Mouse (Mus musculus): ENCODE data around the gene Fam160a2. TPM values are rescaled to one million over a fixed set of nuclear protein-coding genes. Genes with fewer than 3 reads are reported as not detected.
A peak's percentile ranks its signal among the peaks of the same experiment; 100 is the strongest.

The Fam160a2 gene
- polyA plus RNA-seq (2016; fragmentation: Nextera tagmentation; extraction: Ambion mirVana) = 46.1 and 47.6 TPM in 2 replicates

GRCm38 (mm10) chr7:105399935-105400624 lies at the start of gene Fam160a2:
TSS of gene Fam160a2 (minus strand) at chr7:105400054.
- H3K27ac ChIP-seq = peak within 1 kb of the TSS; percentile 63

DNA sequence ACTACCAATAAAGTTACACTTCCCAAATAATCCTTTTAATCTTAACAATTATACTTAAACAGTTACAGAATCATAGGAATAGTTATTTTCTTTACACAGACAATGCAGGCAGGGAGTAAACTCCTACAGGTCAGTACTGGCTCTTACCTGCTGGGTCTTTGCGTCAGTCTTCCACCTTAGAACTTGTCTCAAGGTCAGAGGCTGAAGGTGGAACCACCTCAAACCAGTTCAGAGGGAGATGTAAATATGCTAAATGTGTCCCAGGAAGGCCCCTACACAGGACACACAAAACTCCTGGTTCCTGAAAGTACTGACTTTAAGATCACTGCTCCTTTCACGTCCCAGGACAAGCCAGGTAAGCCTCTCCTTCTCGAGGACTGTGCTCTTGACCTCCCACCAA lies 45.2 kb upstream of the Fam160a2 start:
- Histone ChIP-seq H3K27ac (no peak overlapping the region), H3K4me2 (replicated peaks) (no peak overlapping the region), H3K4me1 (no peaks in the 10 kb centered on the region), H3K27me3 (no peaks in the 10 kb centered on the region), H3K4me3 (no peak overlapping the region), H3K9me3 (no peaks in the 10 kb centered on the region), H3K9ac (no peak overlapping the region), H3K36me3 (no peaks in the 10 kb centered on the region)
- WGBS = 67% methylated on average over 3 of the region's 3 CpGs
- no peak for ATAC-seq (ENCODE audit: insufficient number of reproducible peaks, insufficient read depth, low FRiP score, low TSS enrichment)

More at GRCm38 (mm10) chr7:105399935-105400624, at the start of gene Fam160a2:
- 1% methylated on average over 54 of the region's 55 CpGs for WGBS
- H3K4me1 ChIP-seq = peaks cover 4% of the 10 kb centered on the region; the same call in 1 of the 2 replicates
- no peaks in the 10 kb centered on the region for H3K27me3 ChIP-seq
- peak within 1 kb of the TSS; percentile 90 for H3K9ac ChIP-seq
- peak; percentile 99 for ATAC-seq (ENCODE audit: insufficient number of reproducible peaks, insufficient read depth, low FRiP score, low TSS enrichment)
- 0 out of 2 replicates have a peak, but pooled peaks cover 7% of the 10 kb centered on the region for H3K36me3 ChIP-seq
- H3K4me3 ChIP-seq = peak within 1 kb of the TSS; percentile 92
- no peaks in the 10 kb centered on the region for H3K9me3 ChIP-seq
- H3K4me2 ChIP-seq (replicated peaks) = peak within 1 kb of the TSS; percentile 80

DNA sequence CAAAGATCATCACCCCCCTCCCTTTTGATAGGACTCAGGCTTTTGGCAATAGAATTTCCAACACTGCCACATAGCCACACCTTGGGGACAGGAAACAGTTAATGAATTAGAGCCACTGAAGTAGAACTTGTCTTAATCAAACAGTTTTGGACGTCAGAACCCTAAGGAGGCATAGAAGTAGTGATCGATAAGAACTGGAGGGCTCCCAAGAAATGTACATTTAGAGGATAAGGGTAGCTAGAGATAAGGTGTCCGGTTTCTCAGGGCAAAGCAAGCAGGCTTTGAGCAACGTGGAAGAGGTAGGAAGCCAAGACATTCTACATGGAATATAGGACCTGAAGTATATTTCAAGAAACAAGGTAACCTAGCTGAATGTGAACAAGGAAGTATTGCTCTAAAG lies 41.6 kb upstream of the Fam160a2 start:
- no peak for ATAC-seq (ENCODE audit: insufficient number of reproducible peaks, insufficient read depth, low FRiP score, low TSS enrichment)
- H3K4me1 ChIP-seq = no peaks in the 10 kb centered on the region
- H3K27me3 ChIP-seq = no peaks in the 10 kb centered on the region
- no peak overlapping the region for H3K4me3 ChIP-seq
- no peak overlapping the region for H3K4me2 ChIP-seq (replicated peaks)
- 66% methylated on average over 4 of the region's 4 CpGs for WGBS
- H3K27ac ChIP-seq = no peak overlapping the region
- no peaks in the 10 kb centered on the region for H3K36me3 ChIP-seq
- H3K9me3 ChIP-seq = no peaks in the 10 kb centered on the region
- H3K9ac ChIP-seq = no peak overlapping the region

GRCm38 (mm10) chr7:105437979-105438772 lies 38.3 kb upstream of the Fam160a2 start:
- Histone ChIP-seq H3K9me3 (no peaks in the 10 kb centered on the region), H3K4me1 (no peaks in the 10 kb centered on the region), H3K27ac (no peak overlapping the region), H3K27me3 (no peaks in the 10 kb centered on the region), H3K9ac (no peak overlapping the region), H3K36me3 (no peaks in the 10 kb centered on the region), H3K4me2 (replicated peaks) (no peak overlapping the region), H3K4me3 (no peak overlapping the region)
- WGBS = 58% methylated on average over 7 of the region's 7 CpGs
- no peak for ATAC-seq (ENCODE audit: insufficient number of reproducible peaks, insufficient read depth, low FRiP score, low TSS enrichment)

DNA sequence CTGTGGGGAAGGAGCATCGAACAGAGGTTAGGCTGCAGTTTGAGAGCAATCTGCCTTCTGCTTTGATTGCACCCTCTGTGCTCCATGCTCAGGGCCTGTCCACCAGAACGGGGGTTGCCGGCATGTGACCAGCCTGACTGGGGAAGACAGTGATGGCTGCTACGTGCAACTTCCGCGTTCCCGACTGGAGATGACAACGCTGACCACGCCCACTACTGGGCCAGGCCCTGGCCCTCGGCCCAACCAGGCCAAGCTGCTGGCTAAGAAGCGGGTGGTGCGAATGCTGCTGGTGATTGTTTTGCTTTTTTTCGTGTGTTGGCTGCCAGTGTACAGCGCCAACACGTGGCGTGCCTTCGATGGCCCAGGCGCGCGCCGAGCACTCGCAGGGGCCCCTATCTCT lies 34.9 kb upstream of the Fam160a2 start:
- 0 out of 2 replicates have a peak, but pooled peaks cover 2% of the 10 kb centered on the region for H3K27me3 ChIP-seq
- H3K9ac ChIP-seq = no peak overlapping the region
- no peaks in the 10 kb centered on the region for H3K36me3 ChIP-seq
- no peak overlapping the region for H3K27ac ChIP-seq
- no peak overlapping the region for H3K4me3 ChIP-seq
- H3K9me3 ChIP-seq = no peaks in the 10 kb centered on the region
- no peak overlapping the region for H3K4me2 ChIP-seq (replicated peaks)
- H3K4me1 ChIP-seq = no peaks in the 10 kb centered on the region
- no peak for ATAC-seq (ENCODE audit: insufficient number of reproducible peaks, insufficient read depth, low FRiP score, low TSS enrichment)
- 87% methylated on average over 22 of the region's 22 CpGs for WGBS

- Histone ChIP-seq H3K27ac (no peak overlapping the region), H3K36me3 (no peaks in the 10 kb centered on the region), H3K9me3 (no peaks in the 10 kb centered on the region), H3K27me3 (0 out of 2 replicates have a peak, but pooled peaks cover 4% of the 10 kb centered on the region), H3K4me1 (no peaks in the 10 kb centered on the region), H3K9ac (no peak overlapping the region), H3K4me3 (no peak overlapping the region), H3K4me2 (replicated peaks) (no peak overlapping the region)
- no peak for ATAC-seq (ENCODE audit: insufficient number of reproducible peaks, insufficient read depth, low FRiP score, low TSS enrichment)
- 86% methylated on average over 17 of the region's 17 CpGs for WGBS
These were observed 34.0 kb upstream of the Fam160a2 start for GRCm38 (mm10) chr7:105433859-105434258.

DNA sequence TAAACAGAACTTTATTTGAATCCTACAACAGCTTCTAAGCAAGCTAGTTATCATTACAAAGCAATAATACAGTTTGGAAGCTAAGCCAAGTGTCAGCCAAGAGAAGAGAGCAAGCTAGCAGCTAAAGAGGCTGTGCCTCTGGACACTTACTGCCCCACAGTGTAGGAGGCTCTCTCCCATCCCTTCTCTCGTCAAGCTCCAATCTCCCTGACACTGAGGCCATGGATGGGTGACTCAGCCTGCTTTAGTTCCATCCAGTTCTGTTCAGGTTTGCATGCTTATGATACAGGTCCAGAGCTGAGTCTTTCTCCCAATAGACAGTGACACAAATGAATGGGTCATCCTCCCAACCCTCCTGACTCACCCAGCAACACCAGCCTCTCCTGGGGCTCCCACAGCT lies 32.2 kb upstream of the Fam160a2 start:
- H3K4me2 ChIP-seq (replicated peaks) = no peak overlapping the region
- H3K27me3 ChIP-seq = peaks cover 13% of the 10 kb centered on the region
- no peaks in the 10 kb centered on the region for H3K9me3 ChIP-seq
- H3K36me3 ChIP-seq = no peaks in the 10 kb centered on the region
- H3K9ac ChIP-seq = no peak overlapping the region
- no peak for ATAC-seq (ENCODE audit: insufficient number of reproducible peaks, insufficient read depth, low FRiP score, low TSS enrichment)
- 23% methylated on average over 1 of the region's 1 CpGs for WGBS
- no peak overlapping the region for H3K4me3 ChIP-seq
- H3K4me1 ChIP-seq = no peaks in the 10 kb centered on the region
- no peak overlapping the region for H3K27ac ChIP-seq

GRCm38 (mm10) chr7:105426051-105426450 lies 26.2 kb upstream of the Fam160a2 start:
- Histone ChIP-seq H3K4me2 (replicated peaks) (peak overlapping the region; percentile 70), H3K36me3 (no peaks in the 10 kb centered on the region), H3K27me3 (peaks cover 50% of the 10 kb centered on the region), H3K9me3 (no peaks in the 10 kb centered on the region), H3K4me3 (peak overlapping the region; percentile 42), H3K9ac (peak overlapping the region; percentile 31; the same call in 1 of the 2 replicates), H3K27ac (no peak overlapping the region), H3K4me1 (no peaks in the 10 kb centered on the region)
- 4% methylated on average over 11 of the region's 11 CpGs for WGBS
- peak; percentile 36; the same call in 1 of the 2 replicates for ATAC-seq (ENCODE audit: insufficient number of reproducible peaks, insufficient read depth, low FRiP score, low TSS enrichment)

DNA sequence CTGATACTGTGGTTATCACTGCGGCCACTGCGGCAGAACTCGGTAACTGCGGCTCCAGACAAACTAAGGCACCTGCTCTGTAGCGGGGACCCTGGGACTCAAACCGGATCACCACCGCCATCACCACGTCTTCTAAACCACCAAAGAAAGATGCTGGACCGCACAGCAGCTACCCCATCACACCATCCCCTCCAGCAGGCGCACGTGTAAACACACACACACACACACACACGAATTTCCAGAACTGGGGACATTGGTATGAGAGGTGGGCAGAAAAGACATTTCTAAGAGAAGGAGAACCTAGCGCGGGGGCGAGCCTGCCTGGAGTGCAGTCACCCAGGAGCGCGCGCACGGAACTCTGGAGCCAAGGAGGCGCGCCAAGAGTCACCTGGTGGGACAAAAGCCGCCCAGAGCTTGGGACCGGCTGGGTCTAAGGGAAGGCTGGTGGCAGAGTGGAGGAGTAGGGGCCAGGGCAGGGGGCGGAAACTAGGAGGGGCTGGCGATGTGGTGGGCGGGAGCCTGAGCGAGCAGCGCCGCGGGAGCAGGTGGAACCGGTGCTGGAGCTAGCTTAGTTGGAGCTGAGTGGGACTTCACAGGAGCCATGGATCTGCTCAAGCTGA lies 25.7 kb upstream of the Fam160a2 start, which contains the start of gene Cckbr:
TSS of gene Cckbr (plus strand) at position 308 of the 620 bp plus-strand sequence.
- no peaks in the 10 kb centered on the region for H3K9me3 ChIP-seq
- H3K4me2 ChIP-seq (replicated peaks) = peak within 1 kb of the TSS; percentile 70
- H3K36me3 ChIP-seq = no peaks in the 10 kb centered on the region
- H3K27ac ChIP-seq = no peak within 1 kb of the TSS
- ATAC-seq (ENCODE audit: insufficient number of reproducible peaks, insufficient read depth, low FRiP score, low TSS enrichment) = peak; percentile 54; the same call in 1 of the 2 replicates
- H3K27me3 ChIP-seq = peaks cover 50% of the 10 kb centered on the region
- 3% methylated on average over 31 of the region's 31 CpGs for WGBS
- no peaks in the 10 kb centered on the region for H3K4me1 ChIP-seq
- peak within 1 kb of the TSS; percentile 42 for H3K4me3 ChIP-seq
- peak within 1 kb of the TSS; percentile 31; the same call in 1 of the 2 replicates for H3K9ac ChIP-seq

DNA sequence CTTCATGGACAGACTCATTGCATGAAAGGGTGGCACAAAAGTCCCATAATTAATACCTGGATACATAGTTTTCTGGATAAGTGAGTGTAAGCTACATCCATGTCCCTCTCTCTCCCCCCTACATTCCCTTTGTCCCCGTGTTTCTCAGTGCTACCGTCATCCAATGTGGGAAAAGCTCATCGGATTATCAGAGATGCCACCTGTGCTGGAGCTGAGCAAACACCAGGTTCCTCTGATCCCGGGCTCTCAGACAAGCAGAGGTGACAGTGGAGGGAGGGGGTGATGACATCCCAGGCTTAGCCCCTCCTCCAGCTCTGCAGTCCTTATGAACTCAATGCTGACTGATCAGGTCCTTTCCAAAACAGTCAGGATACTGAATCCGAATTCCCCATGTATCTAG lies 24.5 kb upstream of the Fam160a2 start:
- ATAC-seq (ENCODE audit: insufficient number of reproducible peaks, insufficient read depth, low FRiP score, low TSS enrichment) = no peak
- H3K36me3 ChIP-seq = no peaks in the 10 kb centered on the region
- WGBS = 21% methylated on average over 5 of the region's 5 CpGs
- no peak overlapping the region for H3K27ac ChIP-seq
- H3K27me3 ChIP-seq = peaks cover 46% of the 10 kb centered on the region
- H3K4me2 ChIP-seq (replicated peaks) = no peak overlapping the region
- H3K9me3 ChIP-seq = no peaks in the 10 kb centered on the region
- no peak overlapping the region for H3K4me3 ChIP-seq
- no peaks in the 10 kb centered on the region for H3K4me1 ChIP-seq
- H3K9ac ChIP-seq = no peak overlapping the region

DNA sequence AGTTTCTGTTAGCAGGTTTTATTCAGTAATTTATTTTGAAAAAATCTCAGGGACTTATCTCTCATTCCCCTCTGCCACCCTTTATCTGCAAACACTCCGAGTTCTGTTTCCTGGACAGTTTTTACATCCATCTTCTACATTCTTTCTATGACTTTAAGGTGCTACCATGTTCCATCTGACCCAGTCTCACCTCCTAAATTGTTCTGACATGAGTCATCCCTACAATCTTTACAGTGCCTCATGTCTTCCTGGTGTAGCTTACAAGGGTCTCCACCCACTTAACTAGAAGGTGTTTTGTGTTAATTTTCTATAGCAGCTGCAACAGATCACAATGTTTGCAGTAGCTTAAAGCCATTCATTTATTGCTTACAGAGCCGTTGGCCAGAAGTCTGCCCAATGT lies 21.0 kb upstream of the Fam160a2 start:
- Histone ChIP-seq H3K4me2 (replicated peaks) (no peak overlapping the region), H3K9me3 (no peaks in the 10 kb centered on the region), H3K4me1 (no peaks in the 10 kb centered on the region), H3K9ac (no peak overlapping the region), H3K27me3 (peaks cover 26% of the 10 kb centered on the region), H3K27ac (no peak overlapping the region), H3K36me3 (no peaks in the 10 kb centered on the region), H3K4me3 (no peak overlapping the region)
- ATAC-seq (ENCODE audit: insufficient number of reproducible peaks, insufficient read depth, low FRiP score, low TSS enrichment) = no peak
- 57% methylated on average over 2 of the region's 2 CpGs for WGBS

Measured in embryonic facial prominence, embryonic 12.5 days (tissue).